8 mouse cellular contexts compared by ENCODE assay signal in genomic region chr7:25805631-25806343, GRCm38 (mm10). TPM values are rescaled to one million over a fixed set of nuclear protein-coding genes. Genes with fewer than 3 reads are reported as not detected.
DNase-seq lines count a peak whose midpoint lies in the region; ATAC-seq lines count a peak whose summit lies in the region.

No protein-coding gene starts in this region.

- H3K36me3 ChIP-seq in hindbrain, embryonic 14.5 days (replicated peaks; ENCODE audit: control insufficient read depth, insufficient read depth), result no peaks in the 10 kb centered on the region

- no peaks in the 10 kb centered on the region for H3K9me3 ChIP-seq in hindbrain, embryonic 14.5 days (ENCODE audit: control insufficient read depth, low read length)

- ATAC-seq in hindbrain, embryonic 14.5 days (ENCODE audit: low FRiP score), result peak; percentile 67

- H3K9ac ChIP-seq in hindbrain, embryonic 14.5 days, result 0 out of 2 replicates have a peak overlapping the region, but pooled peaks have one; percentile 35

- no peak overlapping the region for H3K27ac ChIP-seq in hindbrain, embryonic 14.5 days

- no peaks in the 10 kb centered on the region for H3K27me3 ChIP-seq in hindbrain, embryonic 14.5 days (ENCODE audit: control insufficient read depth, insufficient read depth, low read length)

- peak; percentile 94 for DNase-seq in NIH3T3 (ENCODE audit: low read depth)
- DNase-seq in cerebellum, adult 9-10 months, result peak; percentile 76
- peak; percentile 51 to 73 for DNase-seq in frontal cortex, postnatal 14 days (ENCODE audit: low spot score in 2 of 2)
- peak; percentile 84 for DNase-seq in hindbrain, embryonic 14.5 days (ENCODE audit: low spot score)
- DNase-seq in layer of hippocampus, postnatal 10 days (ENCODE audit: low spot score in 2 of 2), result peak; percentile 89 to 92
- DNase-seq in lung, postnatal 10 days, result peak; percentile 93
- DNase-seq in ovary, postnatal 36 days (ENCODE audit: low spot score), result peak; percentile 58
- DNase-seq in yolk sac, embryonic 10.5 days (ENCODE audit: low spot score), result peak; percentile 62

- H3K4me2 ChIP-seq in hindbrain, embryonic 14.5 days (replicated peaks), result peak overlapping the region; percentile 38

- H3K4me1 ChIP-seq in hindbrain, embryonic 14.5 days (replicated peaks; ENCODE audit: control insufficient read depth, insufficient read depth, low read length), result no peaks in the 10 kb centered on the region

- 22% methylated on average over 21 of the region's 21 CpGs for WGBS in hindbrain, embryonic 14.5 days

- no peak overlapping the region for H3K4me3 ChIP-seq in hindbrain, embryonic 14.5 days (replicated peaks; ENCODE audit: low read length)

RNA-seq across cellular contexts. Expression of gene Cyp2s1, which starts 10.9 kb away (rescaled TPM):
- polyA plus RNA-seq in hindbrain, embryonic 14.5 days (2014; fragmentation: Nextera tagmentation; extraction: Ambion mirVana), result 1.6 and 2.2 TPM in 2 replicates
- total RNA-seq in layer of hippocampus, postnatal 10 days (2021), result 1 to 10 TPM; 2.6 to 4.0 TPM

RNA-seq across cellular contexts. Expression of gene Axl, which starts 17.3 kb away (rescaled TPM):
- 16.8 and 20.6 TPM in 2 replicates for polyA plus RNA-seq in hindbrain, embryonic 14.5 days (2014; fragmentation: Nextera tagmentation; extraction: Ambion mirVana)
- total RNA-seq in layer of hippocampus, postnatal 10 days (2021), result 10 to 100 TPM; 43.2 to 44.9 TPM

RNA-seq across cellular contexts. Expression of gene Hnrnpul1, which starts 51.2 kb away (rescaled TPM):
- 54.7 and 55.2 TPM in 2 replicates for polyA plus RNA-seq in hindbrain, embryonic 14.5 days (2014; fragmentation: Nextera tagmentation; extraction: Ambion mirVana)
- total RNA-seq in layer of hippocampus, postnatal 10 days (2021), result 100 to 1,000 TPM; 122 to 129 TPM
